Mouse (Mus musculus): Measurements from ENCODE around the gene Snd1.

Snd1 gene

DNA sequence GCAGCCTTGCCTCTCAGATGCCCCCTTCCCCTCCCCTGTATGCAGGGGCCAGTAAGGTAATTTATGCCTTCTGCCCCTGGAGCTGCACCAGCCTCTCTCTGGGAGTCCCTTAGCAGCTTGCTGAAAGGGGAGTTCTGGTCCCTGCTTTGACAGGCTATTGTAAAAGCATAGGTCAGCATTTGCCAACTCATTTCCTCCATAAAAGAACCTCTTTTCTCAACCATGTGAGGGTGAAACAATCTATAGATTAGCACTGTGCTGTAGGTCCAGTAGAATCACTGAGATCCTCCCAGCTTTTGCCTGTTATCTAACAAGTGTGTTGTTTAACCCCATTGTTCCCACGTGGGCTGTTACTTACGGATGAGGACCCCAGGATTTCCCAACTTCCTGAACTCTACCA, 359.1 kb downstream of the Snd1 start:
- no peak for DNase-seq (ENCODE audit: low read depth, low spot score)

DNA sequence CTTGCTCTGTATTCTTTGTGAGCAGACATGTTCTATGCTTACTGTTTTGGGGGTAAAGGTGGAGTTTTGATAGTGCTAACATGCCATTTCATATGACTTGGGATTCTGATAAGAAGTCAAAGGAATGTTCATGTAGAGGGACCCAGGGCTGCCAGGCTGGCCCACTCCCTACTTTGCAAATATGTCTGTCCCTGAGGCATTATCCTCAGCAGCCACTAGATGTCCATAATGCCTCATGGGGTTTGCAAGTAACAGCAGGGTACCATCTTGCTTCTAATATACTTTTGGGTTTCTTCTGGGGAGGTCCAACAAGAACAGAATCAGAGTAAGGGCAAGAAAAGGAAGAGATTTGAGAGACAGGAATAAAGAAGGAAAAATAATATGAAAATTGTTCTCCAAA, 361.7 kb downstream of the Snd1 start:
- peak; percentile 10 for DNase-seq (ENCODE audit: low read depth, low spot score)

DNA sequence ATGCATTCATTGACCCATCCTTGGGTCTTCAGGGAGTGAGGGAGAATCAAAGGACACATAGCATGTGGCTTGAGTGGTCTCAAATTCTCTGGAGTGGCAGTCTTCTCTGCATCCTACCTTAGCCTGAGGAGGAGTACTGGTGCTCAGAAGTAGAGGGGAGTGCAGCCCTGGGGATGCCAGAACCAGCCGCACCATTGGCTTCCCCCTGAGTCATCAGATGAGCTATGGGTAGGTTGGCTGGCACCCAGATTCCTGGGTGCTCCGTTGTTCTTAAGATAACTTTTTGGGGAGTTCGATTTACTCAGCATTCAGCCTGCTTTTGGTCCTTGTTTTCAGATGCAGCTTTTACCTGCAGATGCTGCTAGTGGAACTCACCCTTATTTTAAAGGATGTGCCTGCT, 366.6 kb downstream of the Snd1 start:
- DNase-seq (ENCODE audit: low read depth, low spot score): no peak

DNA sequence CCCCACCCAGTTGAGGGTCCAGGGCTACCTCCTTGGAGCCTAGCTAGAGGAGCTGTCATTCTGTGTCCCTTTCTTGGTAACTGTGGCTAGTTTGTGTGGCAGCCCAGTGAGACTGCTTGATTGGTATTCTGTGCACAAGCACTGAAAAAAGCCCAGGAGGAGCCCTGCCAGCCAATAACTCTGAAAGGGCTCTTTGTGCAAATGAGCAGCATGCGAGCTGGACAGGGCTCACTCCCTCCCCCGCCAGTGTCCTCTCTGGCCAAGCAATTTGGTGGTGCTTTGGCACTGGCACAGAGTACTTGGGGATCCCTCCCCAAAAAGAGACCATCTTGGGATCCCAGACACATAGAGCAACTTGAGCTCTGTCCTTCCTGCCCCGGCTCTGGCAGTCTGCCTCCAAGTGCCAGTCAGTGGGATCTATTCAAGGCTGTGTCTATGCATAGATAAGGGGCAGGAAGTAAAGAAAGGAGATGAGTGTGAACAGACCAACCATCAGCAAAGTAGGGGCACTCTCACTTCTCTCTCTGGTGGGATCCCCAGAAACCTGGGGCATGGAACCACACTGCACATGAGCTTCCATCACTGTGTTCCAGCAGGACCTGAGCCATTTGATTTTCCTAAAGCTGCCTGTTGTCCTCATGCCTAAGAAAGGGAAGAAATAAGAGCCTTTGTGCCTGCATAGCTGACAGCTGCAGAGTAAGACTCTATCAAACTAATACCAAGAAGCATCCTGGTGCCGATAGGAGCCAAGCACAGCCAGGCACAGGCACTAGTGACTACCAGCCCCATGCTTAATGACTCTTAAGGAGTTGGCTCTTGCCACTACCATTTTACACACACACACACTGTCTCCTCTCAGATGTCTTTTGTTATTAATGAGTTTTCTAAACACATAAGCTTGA, 367.7 kb downstream of the Snd1 start:
- no peak for DNase-seq (ENCODE audit: low read depth, low spot score)

DNA sequence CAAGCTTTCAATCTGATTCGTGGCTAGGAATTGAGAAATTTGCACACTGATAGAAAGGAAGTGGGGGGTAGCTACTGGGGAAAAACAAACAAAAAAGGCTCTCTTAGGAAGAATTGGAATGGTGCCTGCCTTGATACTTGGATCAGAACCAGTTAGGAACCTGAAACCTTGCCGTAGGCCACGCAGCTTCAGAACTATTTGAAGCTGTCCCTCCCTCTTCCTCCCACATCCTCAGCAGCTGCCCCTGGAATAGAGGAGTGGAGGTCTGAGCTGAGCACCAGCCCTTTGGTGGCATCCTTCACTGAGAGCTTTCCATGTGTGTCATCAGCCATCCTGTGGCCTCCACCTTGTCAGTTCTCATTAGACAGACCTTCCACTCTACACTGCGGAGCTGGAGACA, 370.7 kb downstream of the Snd1 start:
- DNase-seq (ENCODE audit: low read depth, low spot score): no peak

DNA sequence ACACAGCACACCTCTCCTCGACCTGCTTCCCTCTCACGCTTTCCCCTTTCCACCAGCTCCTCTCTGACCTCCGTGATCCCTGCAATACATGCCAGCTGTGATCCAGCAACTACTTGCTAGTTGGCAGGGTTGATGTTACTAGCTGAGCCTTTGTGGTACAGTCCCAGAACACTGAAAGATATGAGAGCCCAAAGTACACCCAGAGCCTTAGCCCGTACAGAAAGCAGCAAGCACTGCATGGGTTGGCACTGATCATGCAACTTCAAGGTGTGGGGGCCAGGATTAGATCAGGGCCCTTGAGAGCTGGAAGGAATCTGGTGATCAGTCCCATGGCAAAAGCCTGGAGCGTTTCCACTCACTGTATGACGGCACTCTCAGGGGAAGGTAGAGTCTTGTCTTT, 372.7 kb downstream of the Snd1 start:
- DNase-seq (ENCODE audit: low read depth, low spot score): no peak

DNA sequence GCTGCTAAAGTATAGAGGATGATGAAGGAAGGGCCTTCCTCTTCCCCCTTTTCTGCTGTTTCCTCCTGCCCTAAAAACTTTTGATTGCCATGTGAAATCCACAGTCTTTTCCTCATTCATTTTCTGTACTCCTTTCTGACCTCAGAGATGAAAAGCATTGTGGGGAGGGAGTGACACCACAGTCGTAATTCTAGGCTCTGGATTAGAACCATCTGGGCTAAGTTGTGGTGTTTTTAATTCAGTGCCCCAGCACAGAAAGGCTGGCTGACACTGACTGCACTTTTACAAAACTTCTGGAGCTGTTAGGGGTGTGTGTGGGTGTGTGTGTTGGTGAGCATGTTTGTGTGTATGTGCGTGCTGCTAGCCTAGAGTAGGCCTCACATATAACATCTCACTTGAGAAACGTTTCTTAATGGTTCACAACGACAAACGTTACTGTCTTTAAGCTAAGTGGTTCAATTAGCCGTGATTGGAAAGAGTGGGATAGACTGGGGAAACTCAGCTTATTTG, 373.4 kb downstream of the Snd1 start:
- DNase-seq (ENCODE audit: low read depth, low spot score): no peak

DNA sequence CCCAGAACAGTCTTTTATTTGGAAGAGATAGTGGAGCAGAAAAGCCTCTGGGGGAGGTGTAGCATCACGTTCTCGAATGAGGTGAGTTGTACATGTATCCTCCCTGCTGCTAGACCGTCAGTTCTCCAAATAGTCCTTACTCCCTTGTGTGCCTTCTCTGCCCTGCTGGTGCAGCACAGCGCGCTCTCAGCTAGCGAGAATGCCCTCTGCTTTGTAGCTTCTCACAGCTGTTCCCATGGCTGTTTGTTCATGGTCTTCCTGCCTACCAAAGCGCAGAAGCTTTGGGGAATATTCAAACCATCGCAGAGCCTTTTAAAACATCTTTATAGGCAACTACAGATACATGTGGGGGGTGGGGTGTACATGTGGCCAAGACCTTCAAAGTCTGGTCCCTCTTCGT, 374.0 kb downstream of the Snd1 start:
- no peak for DNase-seq (ENCODE audit: low read depth, low spot score)

DNA sequence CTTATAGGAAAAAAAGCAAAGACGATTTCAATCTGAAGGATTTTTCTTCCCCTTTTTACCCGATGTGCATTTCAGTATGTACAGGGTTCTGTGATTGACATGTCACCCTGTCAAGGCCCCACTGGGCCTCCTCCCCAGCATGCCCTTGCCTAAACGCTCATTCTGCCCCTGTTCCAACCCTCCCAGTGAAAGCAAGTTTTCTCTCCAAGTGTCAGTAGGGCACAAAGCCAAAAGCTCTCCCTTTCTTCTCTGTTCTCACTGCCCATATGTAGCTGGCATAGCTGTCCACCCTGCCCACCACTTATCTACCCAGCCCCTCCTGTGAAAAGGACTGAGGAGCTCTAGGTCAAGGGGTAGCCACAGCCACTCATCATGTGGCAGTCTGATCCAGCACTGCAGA, 374.4 kb downstream of the Snd1 start:
- DNase-seq (ENCODE audit: low read depth, low spot score): no peak

DNA sequence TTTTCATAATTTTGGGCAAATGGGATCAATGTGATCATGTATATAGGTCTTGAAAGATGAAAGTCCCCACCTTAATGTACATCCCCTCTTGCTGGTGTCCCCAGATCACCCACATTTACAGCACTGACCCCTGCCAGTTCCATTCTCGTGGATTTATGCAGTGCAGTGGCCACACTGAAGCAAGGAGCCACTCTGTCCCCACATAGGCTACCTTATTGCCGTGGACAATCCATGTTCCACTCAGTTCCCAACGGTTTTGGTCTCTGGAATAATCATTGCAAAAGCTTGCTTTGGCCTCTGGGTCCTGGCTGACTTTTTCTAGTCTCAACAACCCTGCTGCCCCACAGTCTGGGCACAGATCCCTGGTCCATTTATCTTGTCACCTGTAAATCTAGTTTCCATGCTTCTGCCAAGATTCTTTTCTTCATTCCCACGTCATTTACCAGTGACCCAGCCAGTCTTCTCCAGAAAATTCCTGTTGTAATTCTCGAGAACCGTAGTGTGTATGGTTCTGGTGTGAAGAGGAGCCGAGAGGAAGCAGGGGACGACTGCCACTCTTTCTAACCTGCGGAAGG, 375.5 kb downstream of the Snd1 start:
- no peak for DNase-seq (ENCODE audit: low read depth, low spot score)

DNA sequence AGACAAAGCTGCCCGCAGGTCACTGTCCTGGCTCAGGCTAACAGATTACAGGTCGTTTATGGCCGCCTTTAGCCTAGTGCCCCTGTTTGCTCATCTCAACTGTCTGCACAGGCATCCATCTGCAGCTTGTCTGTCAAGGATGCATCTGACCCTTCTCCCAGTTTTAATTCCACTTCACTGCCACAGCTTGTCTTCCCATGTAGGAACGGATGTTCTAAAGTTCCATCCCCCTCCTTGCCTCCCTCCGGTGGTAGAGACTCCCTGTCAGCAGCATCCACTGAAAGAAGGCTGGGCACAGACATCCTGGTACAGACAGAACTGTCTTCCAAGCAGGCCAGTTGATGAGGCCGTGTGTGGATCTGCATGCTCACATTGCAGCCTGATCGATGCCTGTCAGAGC, 377.4 kb downstream of the Snd1 start:
- DNase-seq (ENCODE audit: low read depth, low spot score): no peak

DNA sequence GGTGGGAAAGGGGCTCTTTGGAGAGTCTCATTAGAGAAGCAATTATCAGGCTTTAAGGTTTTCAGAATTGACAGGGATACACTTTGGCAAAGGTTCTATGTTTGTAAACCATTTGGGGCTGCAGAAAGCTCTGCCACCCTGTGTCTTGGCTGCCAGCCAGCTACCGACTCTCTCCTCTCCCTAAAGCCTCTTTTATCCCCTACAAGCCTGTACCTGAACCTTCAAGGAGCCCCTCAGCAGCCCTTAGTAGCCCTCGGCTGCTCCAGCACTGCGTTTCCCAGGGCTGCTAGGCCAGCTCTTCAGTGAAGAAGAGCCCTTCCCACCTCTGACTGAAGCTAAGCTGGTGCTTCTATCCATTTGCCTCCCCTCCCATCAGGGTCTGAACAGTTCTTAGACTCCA, 378.2 kb downstream of the Snd1 start:
- no peak for DNase-seq (ENCODE audit: low read depth, low spot score)

DNA sequence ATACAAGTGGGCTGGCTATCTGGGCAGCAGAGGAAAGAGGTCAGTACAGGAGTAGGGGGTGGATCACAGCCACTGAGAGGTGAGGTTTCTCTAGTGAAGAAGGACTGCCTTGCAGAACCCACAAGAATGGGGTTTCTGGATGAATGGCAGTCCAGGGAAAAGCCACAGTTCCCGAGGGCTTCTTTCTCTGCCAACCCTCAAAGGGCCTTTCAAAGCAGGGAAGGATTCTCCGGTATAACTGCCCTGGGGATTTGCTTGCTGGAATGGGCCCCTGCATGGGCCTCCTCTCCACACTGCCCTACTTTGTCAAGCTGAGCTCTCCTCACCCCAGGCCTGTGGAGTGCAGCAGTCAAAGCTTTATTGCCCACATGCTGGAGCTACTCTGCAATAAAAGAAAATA, 378.7 kb downstream of the Snd1 start:
- no peak for DNase-seq (ENCODE audit: low read depth, low spot score)

DNA sequence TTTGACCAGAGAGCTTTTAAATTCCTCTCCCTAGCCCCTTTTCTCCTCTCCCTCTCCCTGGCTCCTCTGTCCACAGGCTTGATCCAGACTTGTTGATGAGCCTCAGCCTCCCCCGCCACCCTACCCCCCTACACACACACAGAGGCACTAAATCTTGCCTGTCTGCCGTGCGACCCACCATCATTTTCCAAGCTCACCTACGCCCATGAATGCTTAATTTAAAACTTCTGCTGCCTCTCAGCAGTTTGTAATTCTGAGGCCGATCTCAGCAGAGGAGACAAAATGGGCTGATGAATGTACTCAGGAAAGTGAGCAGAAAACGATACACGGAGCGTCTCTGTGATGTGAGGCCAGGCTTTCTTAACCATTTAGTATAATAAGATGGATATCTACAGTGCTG, 379.7 kb downstream of the Snd1 start:
- no peak for DNase-seq (ENCODE audit: low read depth, low spot score)

DNA sequence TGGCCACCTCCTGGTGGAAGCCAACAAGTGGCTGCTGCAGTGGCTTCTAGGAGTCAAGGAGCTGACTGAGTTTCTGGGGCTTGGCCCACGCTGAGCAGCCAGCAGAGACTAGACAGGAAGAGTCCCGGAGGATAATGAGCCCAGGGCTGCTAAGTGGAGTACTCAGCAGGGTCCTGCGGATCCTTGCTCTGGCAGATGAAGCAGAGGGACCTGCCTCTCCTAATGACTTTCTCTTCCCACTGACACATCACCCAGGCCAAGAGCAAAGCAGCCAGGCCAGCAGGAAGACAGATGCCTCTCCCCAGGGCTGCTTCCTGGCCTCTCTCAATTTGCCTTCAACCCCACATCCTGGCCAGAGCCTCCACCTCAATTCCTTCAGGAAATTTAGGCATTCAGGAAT, 380.5 kb downstream of the Snd1 start:
- no peak for DNase-seq (ENCODE audit: low read depth, low spot score)

DNA sequence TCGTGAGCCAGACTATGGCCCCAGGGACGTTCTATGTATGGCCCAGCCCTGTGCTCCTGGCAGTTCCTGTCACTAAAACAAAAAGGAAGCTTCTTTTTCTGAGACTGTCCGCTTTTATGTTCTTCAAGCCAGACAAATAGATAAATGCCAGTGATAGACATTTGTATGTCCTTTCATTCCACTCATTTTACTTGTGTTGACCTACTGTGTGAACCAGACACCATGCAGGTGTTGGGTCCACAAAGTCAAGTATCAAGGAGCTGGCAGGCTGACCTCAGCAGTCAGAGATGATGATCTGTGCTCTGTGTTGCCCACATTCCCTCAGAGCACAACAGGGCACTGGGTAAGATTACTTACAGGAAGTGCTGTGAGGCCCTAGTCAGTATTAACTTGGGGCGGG, 381.9 kb downstream of the Snd1 start:
- DNase-seq (ENCODE audit: low read depth, low spot score): no peak

DNA sequence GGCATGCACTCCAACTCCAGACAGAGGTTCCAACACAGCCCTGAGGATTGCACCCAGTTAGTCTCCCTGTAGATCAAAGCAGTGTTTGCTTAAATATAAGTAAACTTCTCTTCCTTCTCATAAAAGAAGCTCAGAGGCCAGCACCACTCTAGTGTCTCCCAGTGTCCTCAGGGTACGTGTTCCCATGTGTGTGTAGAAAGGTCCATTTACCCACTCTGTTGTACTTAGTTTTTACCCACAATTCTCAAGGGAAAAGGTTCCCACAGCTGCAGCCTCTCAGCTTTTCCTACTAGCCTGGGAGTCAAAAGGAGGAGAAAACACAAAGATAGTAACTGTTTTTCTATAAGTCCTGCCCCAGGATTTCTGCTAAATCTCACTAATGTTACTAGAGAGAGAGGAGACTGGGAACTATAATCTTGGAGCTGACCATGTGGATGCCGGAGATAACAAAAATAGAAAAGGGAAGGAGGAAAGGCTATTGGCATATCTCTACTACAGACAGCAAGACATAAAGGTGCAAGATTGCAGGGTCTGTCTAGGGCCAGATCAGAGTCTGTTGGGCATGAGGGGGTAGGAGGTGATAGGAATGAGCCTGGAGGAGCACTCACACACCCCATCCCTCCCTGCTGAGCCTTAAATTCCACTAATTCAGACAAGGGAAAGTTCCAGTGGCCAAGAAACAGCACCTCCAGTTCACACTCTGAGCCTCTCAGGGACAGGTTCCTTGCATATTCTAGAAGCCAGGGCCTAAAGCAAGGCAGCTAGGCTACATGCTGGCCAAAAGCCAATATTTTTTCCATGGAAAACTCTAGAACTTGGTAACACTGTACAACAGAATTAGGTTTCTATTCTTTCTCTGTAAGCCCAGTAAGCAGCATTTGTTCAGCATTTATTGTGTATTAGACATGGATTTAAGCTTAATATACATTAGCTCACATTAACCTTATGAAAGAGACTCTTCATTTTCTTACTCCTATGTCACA, 382.6 kb downstream of the Snd1 start:
- no peak for DNase-seq (ENCODE audit: low read depth, low spot score)

DNA sequence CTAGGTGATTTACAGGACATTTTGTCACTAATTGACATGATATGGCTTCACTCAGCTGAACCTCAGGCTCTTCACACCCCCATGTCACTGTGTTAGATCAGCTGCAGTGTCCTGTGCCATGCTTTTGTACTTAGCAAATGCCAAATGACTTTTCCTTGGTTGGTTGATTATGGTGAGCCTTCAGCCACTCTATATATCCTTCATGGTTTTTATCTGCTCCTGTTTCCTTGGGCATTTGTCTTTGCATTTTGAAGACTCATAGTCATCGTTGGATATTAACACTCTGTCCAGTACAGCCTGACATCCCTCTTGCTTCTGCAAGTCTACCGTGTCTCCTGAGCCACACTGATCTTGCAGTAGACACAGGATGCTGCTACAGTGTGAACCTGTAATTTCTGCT, 384.2 kb downstream of the Snd1 start:
- no peak for DNase-seq (ENCODE audit: low read depth, low spot score)

DNA sequence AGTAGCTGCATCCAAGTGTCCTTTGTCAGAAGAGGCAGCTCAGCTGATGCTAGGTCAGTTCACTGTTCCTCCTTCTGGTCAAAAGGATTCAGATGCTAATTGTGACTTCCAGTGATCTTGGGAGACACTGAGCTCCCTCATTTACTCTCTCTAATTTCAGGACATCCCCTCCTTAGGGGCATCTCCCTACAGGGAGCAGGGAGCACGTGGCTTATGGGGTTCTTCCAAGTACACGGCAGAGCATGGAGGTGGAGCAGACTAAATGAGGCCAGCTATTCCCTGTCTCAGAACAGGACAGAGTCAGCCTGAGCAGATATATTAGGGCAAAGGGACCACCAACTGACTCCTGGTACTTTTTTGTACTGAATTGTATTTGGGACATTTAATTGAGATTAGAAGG, 385.5 kb downstream of the Snd1 start:
- no peak for DNase-seq (ENCODE audit: low read depth, low spot score)

DNA sequence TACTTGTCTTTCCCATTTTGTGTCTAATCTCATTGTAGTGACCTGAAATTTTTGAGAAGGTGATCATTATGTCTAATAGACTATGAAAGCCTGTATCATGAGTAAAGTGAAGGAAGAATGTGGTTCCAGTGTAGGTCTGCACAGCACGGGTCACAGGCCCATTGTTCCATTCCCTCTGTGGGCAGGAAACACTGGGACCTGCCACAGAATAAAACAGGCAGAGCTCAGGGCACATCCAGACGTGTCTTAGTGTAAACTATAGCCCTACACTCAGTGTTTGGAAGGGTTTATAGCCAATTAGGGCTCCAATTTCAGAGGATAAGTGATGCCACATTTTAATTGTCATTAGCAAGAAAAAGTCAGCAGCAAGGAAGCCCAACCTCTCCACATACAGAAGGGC, 386.0 kb downstream of the Snd1 start:
- no peak for DNase-seq (ENCODE audit: low read depth, low spot score)

DNA sequence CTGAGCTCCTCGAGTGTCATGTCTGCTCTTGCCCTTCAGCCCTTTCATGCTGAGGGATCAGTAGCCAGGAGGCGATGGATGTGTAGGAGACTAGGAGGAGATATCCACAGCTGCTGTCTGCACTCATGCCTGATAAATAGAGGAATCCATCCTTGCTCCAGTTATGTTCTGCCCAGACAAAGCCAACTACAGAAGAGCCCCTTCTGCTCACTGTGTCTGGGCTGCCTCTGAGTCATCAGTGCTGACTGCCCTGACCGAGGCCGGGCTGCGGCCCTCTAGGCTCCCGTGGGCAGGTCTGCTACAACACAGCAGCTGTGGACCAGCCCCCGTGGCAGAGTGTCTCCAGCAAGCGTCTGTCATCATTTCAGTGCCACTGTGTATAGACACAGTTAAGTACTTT, 387.4 kb downstream of the Snd1 start:
- no peak for DNase-seq (ENCODE audit: low read depth, low spot score)

DNA sequence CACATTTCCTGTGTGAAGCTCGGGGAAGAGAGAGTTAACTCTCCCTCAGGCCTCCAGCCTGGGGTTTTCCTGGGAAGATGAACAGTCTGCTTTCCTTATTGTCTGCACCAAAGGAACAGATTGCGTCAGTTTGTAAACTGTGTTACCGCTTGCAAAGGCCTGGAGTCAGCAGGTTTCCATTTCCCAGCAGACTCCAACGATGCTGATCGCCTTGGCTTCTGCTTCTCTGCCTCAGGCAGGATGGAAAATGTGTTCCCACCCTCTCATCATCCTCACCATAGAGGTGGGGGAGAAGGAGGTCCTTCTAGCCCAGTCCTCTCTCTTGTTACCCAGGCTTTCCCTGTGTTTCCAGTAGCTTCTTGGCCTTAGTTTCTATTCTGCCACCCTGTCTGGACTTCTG, 389.7 kb downstream of the Snd1 start:
- DNase-seq (ENCODE audit: low read depth, low spot score): no peak
